Mouse (Mus musculus): Measurements from ENCODE around the gene Nfic. TPM values are rescaled to one million over a fixed set of nuclear protein-coding genes. Genes with fewer than 3 reads are reported as not detected.

Gene Nfic
- polyA plus RNA-seq, 1 experiment from 2014 or later = 21.1 TPM

DNA sequence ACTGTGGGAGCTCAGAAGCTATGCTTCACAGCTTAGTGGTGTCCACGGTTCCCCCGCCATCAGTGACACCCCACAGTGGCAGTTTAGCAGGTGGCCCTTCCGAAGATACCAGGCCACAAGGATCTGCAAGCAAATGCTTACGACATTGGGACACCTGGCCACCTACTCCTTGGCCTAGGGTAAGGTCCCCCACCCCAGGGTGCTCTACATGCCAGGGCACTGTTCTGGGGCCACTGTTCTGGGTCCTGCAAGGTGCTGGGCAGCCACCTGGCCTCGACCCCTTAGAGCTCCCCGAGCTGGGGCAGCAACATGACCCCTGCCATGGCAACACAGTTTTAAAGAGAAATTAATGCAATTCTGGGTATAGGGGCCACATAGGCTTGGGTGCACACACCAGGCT is 39.7 kb upstream of the Nfic start:
- no peaks in the 10 kb centered on the region for H3K9me3 ChIP-seq (ENCODE audit: low read length)
- no peak for TF ChIP-seq CTCF (IDR thresholded peaks at IDR 0.05; ENCODE audit: low read depth)
- TF ChIP-seq EP300 (IDR thresholded peaks at IDR 0.05; ENCODE audit: low read depth) = no peak
- 52% methylated on average over 6 of the region's 6 CpGs for WGBS (ENCODE audit: insufficient replicate concordance)
- H3K27me3 ChIP-seq (ENCODE audit: insufficient read depth, low read length) = no peaks in the 10 kb centered on the region
- peak overlapping the region; percentile 74 for H3K4me3 ChIP-seq (ENCODE audit: low read depth, low read length)
- H3K4me1 ChIP-seq (ENCODE audit: insufficient read depth) = peaks cover 23% of the 10 kb centered on the region
- peak overlapping the region; percentile 89 for H3K9ac ChIP-seq (replicated peaks)
- no peak for DNase-seq
- peaks cover 31% of the 10 kb centered on the region for H3K36me3 ChIP-seq (replicated peaks; ENCODE audit: insufficient read depth, low read length)
- ATAC-seq = no peak
- H3K4me2 ChIP-seq (ENCODE audit: low read depth, low read length) = peak overlapping the region; percentile 99
- H3K27ac ChIP-seq (ENCODE audit: low read depth) = peak overlapping the region; percentile 75

DNA sequence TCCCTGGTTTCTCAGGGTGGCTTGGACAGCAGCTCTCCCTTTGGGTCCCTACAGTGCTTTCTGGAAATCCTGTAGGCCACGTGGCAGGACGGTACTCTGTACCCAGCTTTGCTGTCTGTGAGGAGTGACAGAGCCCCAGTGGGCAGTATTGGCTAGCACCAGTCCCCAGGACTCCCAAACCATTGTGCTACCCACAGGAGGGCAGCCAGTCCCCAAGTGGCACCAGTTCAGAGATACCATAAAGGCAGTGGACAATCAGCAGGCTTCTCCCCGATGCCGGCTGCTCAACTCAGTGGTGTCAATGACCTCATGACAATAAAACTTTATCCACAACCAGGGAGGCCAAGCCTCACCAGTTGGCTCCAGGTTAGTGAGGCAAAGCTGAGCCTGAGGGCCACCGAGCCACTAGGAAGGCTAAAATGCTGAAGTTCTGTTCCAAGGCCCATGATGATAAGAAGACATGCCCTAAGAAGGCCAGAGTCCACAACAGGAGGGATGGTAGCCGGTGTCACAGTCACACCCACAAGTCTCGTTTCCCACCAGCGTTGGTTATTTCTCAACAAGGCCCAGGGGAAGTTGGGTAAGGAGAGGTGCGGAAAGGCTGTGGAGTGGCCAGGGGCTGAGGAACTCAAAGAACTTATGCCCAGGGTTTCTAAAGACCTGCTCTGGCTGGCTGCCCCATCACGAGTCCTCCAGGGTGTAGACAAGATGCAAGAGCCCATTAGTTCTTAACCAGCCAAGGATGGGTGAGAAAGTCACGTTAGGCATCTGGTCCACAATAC is 39.0 kb upstream of the Nfic start:
- Histone ChIP-seq H3K9ac (replicated peaks) (peak overlapping the region; percentile 89), H3K4me3 (ENCODE audit: low read depth, low read length) (peak overlapping the region; percentile 74), H3K27ac (ENCODE audit: low read depth) (peak overlapping the region; percentile 75), H3K9me3 (ENCODE audit: low read length) (no peaks in the 10 kb centered on the region), H3K4me2 (ENCODE audit: low read depth, low read length) (peak overlapping the region; percentile 99), H3K36me3 (replicated peaks; ENCODE audit: insufficient read depth, low read length) (peaks cover 38% of the 10 kb centered on the region), H3K27me3 (ENCODE audit: insufficient read depth, low read length) (no peaks in the 10 kb centered on the region), H3K4me1 (ENCODE audit: insufficient read depth) (peaks cover 23% of the 10 kb centered on the region)
- ATAC-seq (no peak), DNase-seq (peak; percentile 56)
- 67% methylated on average over 11 of the region's 11 CpGs for WGBS (ENCODE audit: insufficient replicate concordance)
- TF ChIP-seq EP300 (IDR thresholded peaks at IDR 0.05; ENCODE audit: low read depth) (no peak), CTCF (IDR thresholded peaks at IDR 0.05; ENCODE audit: low read depth) (no peak)

DNA sequence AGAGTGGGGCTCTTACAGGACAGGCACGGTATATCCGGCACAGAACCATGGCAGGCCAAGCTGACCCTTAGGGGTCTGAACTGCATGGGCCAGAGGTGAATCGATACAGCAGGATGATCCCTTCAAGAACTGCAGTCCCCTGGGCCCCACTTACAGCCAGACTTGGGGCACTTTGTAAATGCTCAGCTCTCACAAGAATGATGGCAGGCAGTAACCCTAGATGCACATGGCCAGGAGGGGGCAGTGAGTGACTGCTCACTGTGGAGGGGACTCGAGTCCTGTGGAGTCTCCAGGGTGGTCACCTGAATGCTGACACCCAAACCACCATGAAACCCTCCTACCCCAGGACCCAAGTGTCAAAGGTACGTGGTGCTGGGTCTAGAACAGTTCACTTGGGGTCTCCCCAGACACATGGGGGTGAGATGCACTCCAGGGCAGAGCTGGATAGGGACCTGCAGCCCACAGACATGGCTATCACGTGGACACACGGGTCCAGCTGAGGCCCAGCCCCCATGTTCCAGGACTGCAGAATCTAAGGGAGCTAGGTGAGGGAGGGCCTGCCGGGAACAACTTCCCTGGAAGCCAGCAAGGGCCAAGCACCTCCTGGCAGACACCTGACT is 38.3 kb upstream of the Nfic start:
- Histone ChIP-seq H3K4me2 (ENCODE audit: low read depth, low read length) (peak overlapping the region; percentile 99), H3K4me3 (ENCODE audit: low read depth, low read length) (no peak overlapping the region), H3K4me1 (ENCODE audit: insufficient read depth) (peaks cover 23% of the 10 kb centered on the region), H3K27ac (ENCODE audit: low read depth) (no peak overlapping the region), H3K9ac (replicated peaks) (no peak overlapping the region; the same call in 1 of the 2 replicates), H3K36me3 (replicated peaks; ENCODE audit: insufficient read depth, low read length) (peaks cover 45% of the 10 kb centered on the region), H3K27me3 (ENCODE audit: insufficient read depth, low read length) (no peaks in the 10 kb centered on the region), H3K9me3 (ENCODE audit: low read length) (no peaks in the 10 kb centered on the region)
- WGBS (ENCODE audit: insufficient replicate concordance) = 71% methylated on average over 8 of the region's 8 CpGs
- ATAC-seq (no peak), DNase-seq (no peak)
- TF ChIP-seq CTCF (IDR thresholded peaks at IDR 0.05; ENCODE audit: low read depth) (peak; percentile 65), EP300 (IDR thresholded peaks at IDR 0.05; ENCODE audit: low read depth) (no peak)

DNA sequence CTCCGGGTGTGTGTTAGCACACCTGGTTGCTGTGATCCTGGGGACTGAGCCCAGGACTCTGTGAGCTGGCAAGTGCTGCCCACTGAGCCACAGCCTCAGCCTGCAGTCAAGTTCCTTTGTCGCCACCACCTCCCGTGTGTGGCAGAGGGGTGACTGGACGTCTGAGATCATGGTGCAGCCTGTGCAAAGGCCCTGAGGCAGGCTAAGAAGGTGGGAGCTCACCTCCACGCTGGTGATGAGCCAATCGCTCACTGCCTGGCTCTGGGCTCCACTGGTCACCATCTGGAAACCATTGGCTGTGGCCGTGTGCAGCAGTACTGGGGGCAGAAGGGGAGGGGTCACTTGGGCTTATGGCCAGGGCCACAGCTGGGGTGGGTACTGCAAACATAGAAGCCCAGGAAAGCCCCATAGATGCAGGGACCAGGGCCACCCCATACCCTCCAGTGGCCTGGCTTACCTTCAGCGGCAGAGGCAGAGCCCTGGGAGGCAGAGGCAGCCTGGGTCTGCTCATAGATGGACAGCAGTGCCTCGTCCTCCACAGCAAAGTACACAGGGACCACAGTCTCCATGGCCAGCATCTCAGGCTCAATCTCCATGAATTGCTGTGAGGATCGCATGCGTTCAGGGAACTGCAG is 37.3 kb upstream of the Nfic start:
- no peak overlapping the region for H3K4me2 ChIP-seq (ENCODE audit: low read depth, low read length)
- H3K36me3 ChIP-seq (replicated peaks; ENCODE audit: insufficient read depth, low read length) = peaks cover 55% of the 10 kb centered on the region
- no peak overlapping the region for H3K9ac ChIP-seq (replicated peaks)
- no peaks in the 10 kb centered on the region for H3K27me3 ChIP-seq (ENCODE audit: insufficient read depth, low read length)
- TF ChIP-seq CTCF (IDR thresholded peaks at IDR 0.05; ENCODE audit: low read depth) (no peak), EP300 (IDR thresholded peaks at IDR 0.05; ENCODE audit: low read depth) (no peak)
- peaks cover 21% of the 10 kb centered on the region for H3K4me1 ChIP-seq (ENCODE audit: insufficient read depth)
- no peak for DNase-seq
- ATAC-seq = no peak
- 85% methylated on average over 11 of the region's 11 CpGs for WGBS (ENCODE audit: insufficient replicate concordance)
- no peak overlapping the region for H3K27ac ChIP-seq (ENCODE audit: low read depth)
- H3K4me3 ChIP-seq (ENCODE audit: low read depth, low read length) = no peak overlapping the region
- H3K9me3 ChIP-seq (ENCODE audit: low read length) = no peaks in the 10 kb centered on the region

DNA sequence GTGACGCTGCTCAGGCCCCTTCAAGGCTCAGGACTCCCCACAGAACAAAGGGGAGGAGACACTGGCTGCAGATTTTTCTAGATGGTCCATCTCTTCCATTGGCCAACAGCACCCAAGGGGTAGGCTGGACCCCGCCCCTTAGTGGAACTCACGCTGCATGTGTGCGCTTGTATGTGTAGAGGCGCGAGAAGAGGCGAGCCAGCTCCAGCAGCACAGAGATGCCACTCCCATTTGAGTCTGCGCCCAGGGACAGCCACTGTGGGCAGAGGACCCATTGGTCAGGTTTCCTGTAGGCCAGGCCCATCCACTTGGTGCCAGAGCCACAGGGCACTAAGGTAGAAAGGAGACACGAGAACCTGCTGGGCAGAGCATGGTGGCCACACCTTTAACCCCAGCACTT is 35.6 kb upstream of the Nfic start:
- DNase-seq (no peak), ATAC-seq (no peak)
- H3K4me2 ChIP-seq (ENCODE audit: low read depth, low read length) = no peak overlapping the region
- no peak overlapping the region for H3K4me3 ChIP-seq (ENCODE audit: low read depth, low read length)
- no peaks in the 10 kb centered on the region for H3K27me3 ChIP-seq (ENCODE audit: insufficient read depth, low read length)
- peaks cover 16% of the 10 kb centered on the region for H3K4me1 ChIP-seq (ENCODE audit: insufficient read depth)
- WGBS (ENCODE audit: insufficient replicate concordance) = 88% methylated on average over 9 of the region's 9 CpGs
- no peak for TF ChIP-seq CTCF (IDR thresholded peaks at IDR 0.05; ENCODE audit: low read depth)
- TF ChIP-seq EP300 (IDR thresholded peaks at IDR 0.05; ENCODE audit: low read depth) = no peak
- peaks cover 69% of the 10 kb centered on the region for H3K36me3 ChIP-seq (replicated peaks; ENCODE audit: insufficient read depth, low read length)
- H3K9me3 ChIP-seq (ENCODE audit: low read length) = no peaks in the 10 kb centered on the region
- H3K27ac ChIP-seq (ENCODE audit: low read depth) = no peak overlapping the region
- H3K9ac ChIP-seq (replicated peaks) = no peak overlapping the region

DNA sequence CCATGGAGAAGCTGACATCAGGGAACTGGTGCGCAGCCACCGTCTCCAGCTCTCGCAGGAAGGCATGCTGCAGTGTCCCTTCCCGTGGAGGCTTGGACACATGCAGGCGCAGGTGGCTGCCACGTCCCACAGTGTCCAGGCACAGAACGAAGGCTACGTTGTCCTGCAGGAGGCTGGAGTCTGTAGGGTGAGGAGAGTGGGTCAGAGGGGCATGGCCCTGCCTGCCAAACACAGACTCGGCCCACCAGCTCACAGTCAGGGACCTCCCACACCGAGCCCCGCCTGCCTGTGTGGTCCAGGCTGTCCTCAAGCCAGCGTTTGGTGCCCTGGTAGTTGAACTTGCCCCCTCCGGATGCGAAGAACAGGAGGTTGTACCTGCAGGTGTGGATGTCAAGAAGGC is 34.5 kb upstream of the Nfic start:
- H3K27me3 ChIP-seq (ENCODE audit: insufficient read depth, low read length) = no peaks in the 10 kb centered on the region
- no peak overlapping the region for H3K27ac ChIP-seq (ENCODE audit: low read depth)
- H3K36me3 ChIP-seq (replicated peaks; ENCODE audit: insufficient read depth, low read length) = peaks cover 69% of the 10 kb centered on the region
- TF ChIP-seq CTCF (IDR thresholded peaks at IDR 0.05; ENCODE audit: low read depth) (no peak), EP300 (IDR thresholded peaks at IDR 0.05; ENCODE audit: low read depth) (no peak)
- WGBS (ENCODE audit: insufficient replicate concordance) = 84% methylated on average over 14 of the region's 14 CpGs
- peaks cover 9% of the 10 kb centered on the region for H3K4me1 ChIP-seq (ENCODE audit: insufficient read depth)
- ATAC-seq (no peak), DNase-seq (no peak)
- no peak overlapping the region for H3K9ac ChIP-seq (replicated peaks)
- no peak overlapping the region for H3K4me2 ChIP-seq (ENCODE audit: low read depth, low read length)
- no peak overlapping the region for H3K4me3 ChIP-seq (ENCODE audit: low read depth, low read length)
- no peaks in the 10 kb centered on the region for H3K9me3 ChIP-seq (ENCODE audit: low read length)

Data from liver, postnatal 0 days (tissue).